Mouse (Mus musculus): Measurements from ENCODE around the gene Kars.

Kars gene

DNA sequence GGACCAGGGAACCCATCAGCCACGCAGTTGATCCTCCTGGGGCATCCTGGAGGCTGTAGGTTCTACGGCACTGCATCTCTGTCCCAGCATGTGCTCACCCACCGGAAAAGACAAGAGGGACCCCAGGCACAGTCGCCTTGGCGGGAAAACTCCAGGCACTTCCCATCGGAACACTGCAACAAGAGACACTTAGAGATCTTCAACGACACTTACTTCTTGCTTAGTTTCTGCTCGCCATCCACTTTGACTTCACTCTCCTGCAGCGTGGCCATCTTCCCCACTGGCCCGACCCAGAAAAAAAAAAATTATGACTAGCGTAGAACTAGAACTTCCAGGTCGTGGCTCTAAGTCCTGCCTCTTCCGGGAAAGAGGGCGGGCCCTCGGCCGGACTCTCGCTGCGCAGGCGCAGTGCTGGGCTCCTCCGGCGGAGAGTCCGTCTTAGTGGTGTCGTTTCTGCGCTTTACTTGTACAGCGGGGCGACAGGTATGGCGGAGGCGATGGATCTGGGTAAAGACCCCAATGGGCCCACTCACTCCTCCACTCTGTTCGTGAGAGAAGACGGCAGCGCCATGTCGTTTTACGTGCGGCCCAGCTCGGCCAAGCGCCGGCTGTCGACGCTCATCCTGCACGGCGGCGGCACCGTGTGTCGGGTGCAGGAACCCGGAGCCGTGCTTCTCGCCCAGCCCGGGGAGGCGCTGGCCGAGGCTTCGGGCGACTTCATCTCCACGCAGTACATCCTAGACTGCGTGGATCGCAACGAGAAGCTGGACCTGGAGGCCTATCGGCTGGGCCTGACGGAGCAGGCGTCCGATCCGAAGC is at the start of gene Kars, which contains the start of gene Terf2ip:
Kars (minus strand) TSS at position 327 of the 819 bp plus-strand sequence.
Terf2ip (plus strand) TSS at position 402 of the 819 bp plus-strand sequence.
- DNase-seq = peak; percentile 92

- DNase-seq = no peak
Observed at GRCm38 (mm10) chr8:112054456-112054855, 43.3 kb upstream of the Kars start.

GRCm38 (mm10) chr8:112051537-112051936 is 40.4 kb upstream of the Kars start:
- no peak for DNase-seq

GRCm38 (mm10) chr8:112049984-112050383 is 38.9 kb upstream of the Kars start:
- no peak for DNase-seq

- no peak for DNase-seq
Observed at GRCm38 (mm10) chr8:112048293-112048692, 37.2 kb upstream of the Kars start.

DNA sequence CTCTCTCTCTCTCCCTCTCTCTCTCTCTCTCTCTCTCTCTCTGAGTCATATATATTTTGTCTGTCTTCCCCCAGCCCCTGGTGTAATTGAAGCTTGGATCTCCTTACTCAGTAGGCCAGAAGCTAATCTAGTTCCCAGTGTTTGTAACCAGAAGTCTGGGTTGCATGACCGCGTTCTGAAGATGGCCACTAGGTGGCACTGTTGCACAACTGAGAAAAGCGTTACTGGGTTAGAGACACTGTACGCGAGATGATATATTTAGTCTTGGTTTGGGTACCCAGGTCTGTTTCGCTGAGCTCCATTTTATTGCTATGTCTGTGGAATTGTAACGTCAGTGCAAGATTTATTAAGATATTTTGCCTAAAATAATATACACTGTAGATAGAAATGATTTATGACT is 34.8 kb upstream of the Kars start:
- DNase-seq = peak; percentile 72

DNA sequence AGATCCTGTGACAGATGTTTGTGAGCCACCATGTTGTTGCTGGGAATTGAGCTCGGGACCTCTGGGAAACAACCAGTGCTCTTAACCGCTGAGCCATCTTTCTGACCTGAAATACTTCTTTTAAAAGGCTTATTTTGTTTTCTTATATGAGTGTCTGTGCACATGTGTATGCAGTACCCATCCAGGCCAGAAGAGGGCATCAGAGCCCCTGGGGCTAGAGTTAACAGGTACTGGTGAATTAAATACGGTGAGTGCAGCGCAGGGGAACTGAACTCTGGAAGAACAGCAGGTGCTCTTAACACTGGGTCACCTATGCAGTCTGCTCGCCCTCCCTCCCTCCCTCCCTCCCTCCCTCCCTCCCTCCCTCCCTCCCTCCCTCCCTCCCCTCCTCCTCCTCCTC is 34.1 kb upstream of the Kars start:
- peak; percentile 22 for DNase-seq

GRCm38 (mm10) chr8:112037521-112037920 is 26.4 kb upstream of the Kars start:
- no peak for DNase-seq

DNA sequence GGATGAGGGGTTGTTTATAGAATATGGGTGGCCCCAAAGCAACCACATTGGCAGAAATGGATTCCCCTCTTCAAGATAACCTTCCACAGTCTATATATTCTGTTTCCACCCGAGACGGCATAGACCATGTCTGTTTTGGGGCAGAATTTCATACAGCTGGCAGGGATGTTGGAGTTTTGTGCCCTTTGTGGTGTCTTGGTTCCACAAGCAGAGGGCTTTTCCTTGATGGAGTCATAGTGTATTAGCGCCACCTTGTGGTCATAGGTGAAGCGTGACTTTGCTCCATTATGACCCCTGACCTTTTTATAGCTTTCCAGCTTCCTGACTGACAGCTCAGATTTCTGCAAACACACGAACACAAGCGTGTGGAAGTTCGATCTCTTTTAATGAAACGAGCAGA is 23.5 kb upstream of the Kars start:
- peak; percentile 33 for DNase-seq

DNA sequence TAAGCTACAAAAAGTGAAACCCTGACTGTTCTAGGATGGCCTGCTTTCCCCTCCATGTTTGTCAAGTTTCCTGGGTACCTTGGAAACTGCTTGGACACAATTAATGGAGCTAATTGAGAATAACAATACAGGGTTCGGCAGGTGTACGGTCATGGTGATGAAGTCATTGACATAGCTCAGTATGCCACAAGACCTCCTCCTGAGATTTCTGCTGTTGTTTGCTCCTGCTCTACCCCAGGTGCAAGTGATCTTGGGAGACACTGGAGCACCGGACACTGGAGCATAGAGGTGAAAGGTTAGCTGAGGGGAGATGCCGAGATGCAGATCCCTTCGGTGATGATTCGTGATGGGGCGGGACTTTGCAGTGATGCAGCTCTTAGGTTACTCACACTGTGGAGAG is 21.9 kb upstream of the Kars start:
- DNase-seq = no peak

- no peak for DNase-seq
Observed at GRCm38 (mm10) chr8:112030663-112031062, 19.5 kb upstream of the Kars start.

DNA sequence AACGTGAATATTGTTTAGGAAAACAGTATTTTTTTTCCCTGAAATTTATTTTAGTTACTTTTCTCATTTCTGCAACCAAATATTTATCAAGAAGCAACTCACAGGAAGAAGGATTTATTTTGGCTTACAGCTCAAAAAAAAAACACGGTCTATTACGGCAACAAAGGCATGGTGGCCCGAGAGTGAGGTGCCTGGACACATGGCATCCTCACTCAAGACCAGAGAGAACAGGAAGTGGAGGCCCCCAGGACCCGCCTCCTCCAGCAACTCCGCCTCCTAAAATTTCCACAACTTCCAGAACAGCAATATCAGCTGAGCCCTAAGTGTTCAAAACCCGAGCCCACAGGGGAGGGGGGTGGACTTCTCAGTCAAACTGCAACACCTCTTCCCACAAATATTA is 18.3 kb upstream of the Kars start:
- DNase-seq = no peak

DNA sequence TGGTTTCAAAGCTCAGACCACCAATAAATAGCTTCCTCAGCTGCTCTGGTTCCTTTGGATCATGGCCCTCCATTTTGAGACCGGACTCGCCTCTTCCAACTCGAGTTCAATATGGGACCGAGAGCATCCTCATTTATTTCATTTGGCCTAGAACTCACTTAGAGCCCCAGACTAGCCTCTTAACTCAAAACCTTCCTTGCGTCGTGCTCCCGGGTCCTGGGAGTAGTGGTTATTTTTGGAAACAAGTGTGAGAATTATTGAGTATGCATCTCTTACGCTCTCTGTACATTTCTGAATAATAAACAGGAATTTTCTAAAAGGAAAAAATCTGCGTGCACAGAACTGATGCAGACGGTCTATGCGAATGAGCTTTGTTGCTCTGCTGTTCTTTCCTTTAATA is 3.8 kb upstream of the Kars start, which contains the start of gene Gm6793:
Gm6793 (minus strand) TSS at position 101 of the 400 bp plus-strand sequence.
- DNase-seq = no peak

- DNase-seq = peak; percentile 71
Observed at GRCm38 (mm10) chr8:112011816-112012242, 706 bp upstream of the Kars start.

DNA sequence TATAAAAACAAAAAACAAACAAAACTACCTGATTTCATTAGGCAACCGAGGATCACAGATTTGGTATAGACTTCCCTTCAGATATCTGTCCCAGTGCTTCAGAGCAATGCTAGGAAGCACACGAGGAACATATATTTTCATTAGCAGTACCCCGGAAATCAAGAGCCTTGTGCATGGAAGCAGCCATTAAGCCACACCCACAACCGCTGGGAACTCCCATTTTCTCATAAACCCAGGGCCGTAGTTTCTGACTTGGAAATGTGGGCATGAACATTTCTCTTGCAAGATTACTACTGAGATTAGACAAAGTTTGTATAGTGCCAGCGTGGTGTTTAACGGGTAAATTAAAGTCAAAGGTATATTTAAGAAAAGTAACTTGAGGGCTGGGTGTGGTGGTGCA is 1.6 kb downstream of the Kars start:
- no peak for DNase-seq

DNA sequence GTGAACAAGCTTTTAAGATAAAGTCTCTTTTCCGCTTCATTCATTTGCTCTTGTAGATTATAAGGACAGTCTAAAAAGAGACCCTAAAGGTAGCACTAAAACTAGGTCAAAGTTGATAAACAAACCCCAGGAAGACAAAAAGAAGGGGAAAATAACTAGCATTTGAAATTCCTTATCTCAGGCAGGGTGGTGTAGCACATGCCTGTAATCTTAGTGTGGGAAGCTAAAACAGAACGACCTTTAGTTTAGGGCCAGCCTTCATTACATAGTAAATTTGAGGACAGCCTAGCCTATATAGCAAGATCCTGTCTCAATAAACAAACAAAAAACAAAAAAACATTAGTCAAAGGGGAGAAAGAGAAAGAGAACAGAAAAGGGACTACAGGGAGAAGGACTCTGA is 3.5 kb downstream of the Kars start:
- DNase-seq = no peak

GRCm38 (mm10) chr8:112005601-112006000 is 5.5 kb downstream of the Kars start:
- no peak for DNase-seq

DNA sequence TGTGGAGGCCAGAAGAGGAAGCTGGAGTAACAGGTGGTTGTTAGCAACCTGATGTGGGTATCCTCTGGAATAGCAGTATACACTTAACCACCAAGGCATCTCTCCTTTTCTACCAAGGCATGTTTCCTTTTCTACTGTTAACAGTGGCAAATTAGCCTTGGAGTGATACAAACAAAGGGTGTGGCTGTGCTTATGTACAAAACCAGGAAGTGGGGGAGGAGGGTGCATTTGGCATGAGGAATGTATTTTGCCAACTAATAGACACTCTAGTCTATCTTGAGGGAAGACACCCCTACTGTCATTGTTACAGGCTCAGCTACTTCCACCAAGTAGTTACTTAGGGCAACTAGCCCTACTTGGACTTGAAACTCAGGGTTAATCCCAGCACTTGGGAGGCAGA is 6.4 kb downstream of the Kars start:
- DNase-seq = no peak

DNA sequence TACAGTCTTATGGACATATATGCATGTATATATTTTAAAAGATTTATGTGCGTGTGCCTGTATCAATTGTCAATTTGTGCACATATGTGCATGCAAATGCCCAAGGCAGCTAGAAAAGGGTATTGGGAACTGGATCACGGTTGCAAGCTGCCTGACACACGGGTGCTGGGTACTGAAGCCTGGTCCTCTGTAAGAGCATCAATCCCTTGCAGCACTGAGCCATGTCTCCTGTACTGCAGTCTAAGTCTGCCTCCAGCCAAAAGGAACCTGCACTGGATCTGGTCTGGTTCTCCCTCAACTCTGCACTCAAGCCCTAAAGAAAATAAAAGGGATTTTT is 18.5 kb downstream of the Kars start:
- no peak for DNase-seq

GRCm38 (mm10) chr8:111992013-111992702 is 19.0 kb downstream of the Kars start, which contains the start of gene Adat1:
TSS of gene Adat1 (minus strand) at chr8:111992302.
- peak; percentile 89 for DNase-seq

DNA sequence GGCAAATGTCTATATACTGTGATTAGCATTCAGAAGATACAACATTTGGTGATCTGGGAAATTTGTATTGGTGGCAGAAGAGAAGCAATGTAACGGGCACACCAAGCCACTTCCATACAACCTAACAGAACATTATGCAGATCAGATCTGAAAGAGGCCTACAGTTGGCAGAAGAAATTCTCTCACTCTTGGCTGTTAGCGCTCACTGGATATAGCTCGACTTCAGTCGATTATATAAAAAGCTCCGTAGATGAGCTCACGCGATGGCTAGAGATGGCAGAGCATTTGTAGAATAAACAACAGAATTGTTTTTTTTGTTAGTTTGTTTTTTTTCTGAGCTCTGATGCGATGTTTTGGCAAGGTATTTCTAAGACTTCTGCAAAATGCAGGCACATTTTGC is 19.8 kb downstream of the Kars start:
- no peak for DNase-seq

- DNase-seq = peak; percentile 82
Observed at GRCm38 (mm10) chr8:111989911-111990310, 21.2 kb downstream of the Kars start.

GRCm38 (mm10) chr8:111984511-111984910 is 26.6 kb downstream of the Kars start:
- no peak for DNase-seq

GRCm38 (mm10) chr8:111982116-111982515 is 29.0 kb downstream of the Kars start:
- peak; percentile 52 for DNase-seq
